Mouse (Mus musculus) limb, embryonic 10.5 days (tissue): ENCODE data around the gene Ptprg. TPM values are rescaled to one million over a fixed set of nuclear protein-coding genes. Genes with fewer than 3 reads are reported as not detected.

Source experiments
- DNase-seq: peaks from one replicate; pipeline ENCODE4 v3.0.0-alpha.2; 2017; ENCODE audit warnings: low spot score
- H3K27ac ChIP-seq: fragments of 300-500 bp; sonication (generic); 2 replicates; pipeline ENCODE4 v1.5.1; 2016; ENCODE audit warnings: mild to moderate bottlenecking
- H3K27me3 ChIP-seq: fragments of 300-500 bp; sonication (generic); 2 replicates; pipeline ENCODE4 v1.6.1; 2016; ENCODE audit warnings: low read depth, mild to moderate bottlenecking; ENCODE audit not compliant: poor library complexity, severe bottlenecking
- H3K36me3 ChIP-seq: fragments of 300-500 bp; sonication (generic); 2 replicates; pipeline ENCODE4 v1.6.1; 2016; ENCODE audit warnings: mild to moderate bottlenecking, moderate library complexity
- H3K4me1 ChIP-seq: fragments of 300-500 bp; sonication (generic); 2 replicates; pipeline ENCODE4 v1.6.1; 2016
- H3K4me3 ChIP-seq: fragments of 300-500 bp; sonication (generic); 2 replicates; pipeline ENCODE4 v1.5.1; 2016; ENCODE audit warnings: mild to moderate bottlenecking, moderate library complexity
- H3K9me3 ChIP-seq: fragments of 300-500 bp; sonication (generic); replicated peaks from 2 replicates; pipeline ENCODE4 v1.6.1; 2016; ENCODE audit warnings: mild to moderate bottlenecking
- WGBS: fragments of 180-500 bp; shearing (Covaris S2); methylation state at CpG from one replicate; pipeline ENCODE4 v1.1.7; 2016; 5-methylcytosine and 5-hydroxymethylcytosine counted together
- polyA plus RNA-seq: library from polyadenylated mRNA; unstranded; fragments of >200 nt; fragmentation: Nextera tagmentation; extraction: Ambion mirVana; gene quantifications from 2 replicates; pipeline ENCODE4 v1.2.1, GENCODE M21; 2016

The Ptprg gene
- polyA plus RNA-seq, 1 experiment from 2014 or later: 40.3 TPM

GRCm38 (mm10) chr14:11874266-11874665 lies 320.9 kb downstream of the Ptprg start:
- peaks cover 48% of the 10 kb centered on the region for H3K4me1 ChIP-seq

DNA sequence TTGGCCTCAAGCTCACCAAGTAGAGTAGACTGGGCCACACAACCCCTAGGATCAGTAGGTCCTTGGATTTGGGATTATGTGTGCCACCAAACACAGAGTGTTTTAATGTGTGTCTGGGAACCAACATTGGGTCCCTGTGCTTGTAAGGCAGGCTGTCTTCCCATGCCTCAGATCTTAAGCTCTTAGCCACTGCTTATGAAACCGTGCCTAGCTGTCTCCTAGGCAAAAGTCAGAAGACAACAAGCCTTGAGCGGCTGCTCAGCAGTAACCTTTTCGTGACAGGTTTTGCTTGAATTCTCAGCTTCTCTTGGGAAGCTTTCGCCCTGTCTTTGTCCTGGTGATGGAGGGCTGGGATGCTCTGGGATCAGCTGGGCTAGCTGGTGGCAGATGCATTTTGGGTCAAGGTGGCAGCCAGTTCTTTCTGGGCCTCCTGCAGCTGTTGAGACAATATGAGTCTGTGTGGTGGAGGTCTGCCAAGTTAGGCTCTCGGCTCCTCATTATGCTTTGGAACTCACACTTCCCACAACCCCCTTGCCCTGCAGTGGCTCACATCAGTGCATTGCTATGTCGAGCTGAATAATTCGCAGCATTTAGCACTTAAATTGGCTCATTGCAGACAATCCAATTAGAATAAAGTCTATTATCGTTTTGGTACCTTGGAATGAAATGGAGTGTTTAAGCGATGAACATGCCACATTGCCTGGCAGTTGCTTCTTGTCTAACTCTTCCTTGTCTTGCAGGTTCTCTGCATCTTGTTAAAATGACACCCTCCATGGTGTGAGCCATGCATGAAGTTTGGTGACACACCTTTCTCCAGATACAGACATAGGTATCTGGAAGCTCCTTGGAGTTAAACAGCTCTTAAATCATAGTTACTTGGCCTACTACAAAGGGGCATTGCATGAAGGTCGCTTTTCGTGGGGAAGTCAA lies 321.9 kb downstream of the Ptprg start:
- no peak for DNase-seq
- WGBS: 92% methylated on average over 11 of the region's 11 CpGs

More at GRCm38 (mm10) chr14:11874266-11874665, 320.9 kb downstream of the Ptprg start:
- no peaks in the 10 kb centered on the region for H3K27me3 ChIP-seq
- WGBS: 84% methylated on average over 6 of the region's 6 CpGs
- H3K27ac ChIP-seq: no peak overlapping the region
- DNase-seq: no peak
- no peaks in the 10 kb centered on the region for H3K36me3 ChIP-seq
- H3K4me3 ChIP-seq: no peak overlapping the region
- H3K9me3 ChIP-seq: no peaks in the 10 kb centered on the region

DNA sequence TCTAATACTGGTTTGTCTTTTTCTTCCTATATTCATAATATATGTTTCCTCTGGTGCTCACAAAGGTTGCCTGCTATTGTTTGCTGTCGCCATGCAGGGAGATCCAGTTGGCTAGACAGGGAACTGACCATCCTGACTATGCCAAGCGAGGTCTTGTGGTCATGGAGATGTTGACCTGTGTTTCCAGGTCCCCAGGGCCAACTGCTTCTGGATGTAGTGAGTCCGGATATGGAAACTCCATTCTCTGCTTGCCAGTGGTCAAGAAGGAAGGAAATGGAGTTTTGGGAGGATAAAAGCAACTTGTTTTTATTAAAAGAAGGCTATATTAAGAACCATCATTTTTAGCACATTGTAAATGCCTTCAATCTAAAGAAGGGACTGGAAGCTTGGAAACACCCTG lies 327.8 kb downstream of the Ptprg start:
- H3K36me3 ChIP-seq: peaks cover 4% of the 10 kb centered on the region; the same call in 1 of the 2 replicates
- DNase-seq: no peak
- no peaks in the 10 kb centered on the region for H3K9me3 ChIP-seq
- H3K4me1 ChIP-seq: peaks cover 50% of the 10 kb centered on the region
- no peak overlapping the region for H3K27ac ChIP-seq
- WGBS: 85% methylated on average over 3 of the region's 3 CpGs
- H3K27me3 ChIP-seq: no peaks in the 10 kb centered on the region
- H3K4me3 ChIP-seq: no peak overlapping the region

More for the DNA sequence above, 321.9 kb downstream of the Ptprg start:
- no peaks in the 10 kb centered on the region for H3K27me3 ChIP-seq
- H3K36me3 ChIP-seq: no peaks in the 10 kb centered on the region
- H3K27ac ChIP-seq: peak overlapping the region; percentile 19; the same call in 1 of the 2 replicates
- H3K4me1 ChIP-seq: peaks cover 52% of the 10 kb centered on the region
- H3K4me3 ChIP-seq: no peak overlapping the region
- H3K9me3 ChIP-seq: no peaks in the 10 kb centered on the region

GRCm38 (mm10) chr14:11883142-11883921 lies 330.0 kb downstream of the Ptprg start:
- peak overlapping the region; percentile 56; the same call in 1 of the 2 replicates for H3K27ac ChIP-seq
- DNase-seq: no peak
- peaks cover 4% of the 10 kb centered on the region; the same call in 1 of the 2 replicates for H3K36me3 ChIP-seq
- H3K4me1 ChIP-seq: peaks cover 56% of the 10 kb centered on the region
- H3K27me3 ChIP-seq: no peaks in the 10 kb centered on the region
- no peaks in the 10 kb centered on the region for H3K9me3 ChIP-seq
- H3K4me3 ChIP-seq: no peak overlapping the region
- WGBS: 26% methylated on average over 10 of the region's 10 CpGs

DNA sequence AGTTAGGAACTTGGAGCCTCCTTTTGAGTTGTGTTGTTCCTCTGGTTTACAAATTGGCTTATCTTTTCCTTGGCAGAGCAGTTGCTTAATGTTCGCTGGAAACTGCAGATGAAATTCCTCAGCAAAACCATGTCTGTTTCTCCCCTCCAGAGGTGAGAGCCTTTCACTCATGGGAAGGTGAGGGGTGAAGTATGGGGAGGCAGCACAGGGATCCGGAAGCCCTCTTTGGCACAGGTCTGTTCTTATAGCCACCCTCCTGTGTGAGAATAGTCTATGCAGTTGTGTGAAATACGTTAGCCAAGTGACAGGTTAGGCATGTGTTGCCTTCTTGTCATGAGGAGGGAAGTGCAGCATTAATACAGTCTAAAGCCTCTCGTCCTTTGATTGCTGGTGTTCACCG lies 330.7 kb downstream of the Ptprg start:
- WGBS: 62% methylated on average over 5 of the region's 5 CpGs
- peaks cover 4% of the 10 kb centered on the region; the same call in 1 of the 2 replicates for H3K36me3 ChIP-seq
- peaks cover 51% of the 10 kb centered on the region for H3K4me1 ChIP-seq
- no peaks in the 10 kb centered on the region for H3K27me3 ChIP-seq
- peak overlapping the region; percentile 56; the same call in 1 of the 2 replicates for H3K27ac ChIP-seq
- H3K9me3 ChIP-seq: no peaks in the 10 kb centered on the region
- no peak for DNase-seq
- no peak overlapping the region for H3K4me3 ChIP-seq

GRCm38 (mm10) chr14:11886417-11886816 lies 333.1 kb downstream of the Ptprg start:
- no peak for DNase-seq
- no peaks in the 10 kb centered on the region for H3K9me3 ChIP-seq
- H3K4me1 ChIP-seq: peaks cover 43% of the 10 kb centered on the region
- peaks cover 4% of the 10 kb centered on the region; the same call in 1 of the 2 replicates for H3K36me3 ChIP-seq
- H3K27me3 ChIP-seq: no peaks in the 10 kb centered on the region
- no peak overlapping the region for H3K4me3 ChIP-seq
- no peak overlapping the region for H3K27ac ChIP-seq
- WGBS: 52% methylated on average over 3 of the region's 3 CpGs

GRCm38 (mm10) chr14:11890890-11891289 lies 337.6 kb downstream of the Ptprg start:
- no peak overlapping the region for H3K27ac ChIP-seq
- H3K4me3 ChIP-seq: no peak overlapping the region
- DNase-seq: no peak
- H3K4me1 ChIP-seq: peaks cover 43% of the 10 kb centered on the region
- no peaks in the 10 kb centered on the region for H3K27me3 ChIP-seq
- 84% methylated on average over 3 of the region's 3 CpGs for WGBS
- no peaks in the 10 kb centered on the region for H3K36me3 ChIP-seq
- H3K9me3 ChIP-seq: no peaks in the 10 kb centered on the region

DNA sequence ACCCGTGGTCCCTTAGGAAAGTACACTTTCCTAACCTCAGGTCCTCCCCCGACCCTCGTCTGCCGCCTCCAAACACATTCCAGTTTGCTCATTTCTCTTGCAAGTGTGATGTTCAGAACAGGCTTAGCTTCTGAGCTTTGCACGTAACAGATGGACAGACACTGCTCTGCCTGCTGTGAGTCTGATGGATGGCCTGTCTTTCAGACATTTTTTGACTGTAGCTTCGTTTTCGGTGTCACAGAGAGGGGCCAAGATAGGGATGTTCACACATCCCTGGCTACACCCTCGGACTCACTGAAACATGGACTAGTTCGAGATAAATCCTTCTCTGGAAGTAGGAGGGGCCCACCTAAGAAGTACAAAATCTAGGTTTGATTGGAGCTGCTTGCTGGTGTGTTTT lies 339.3 kb downstream of the Ptprg start:
- WGBS: 47% methylated on average over 9 of the region's 9 CpGs
- Histone ChIP-seq H3K36me3 (no peaks in the 10 kb centered on the region), H3K27me3 (no peaks in the 10 kb centered on the region), H3K4me1 (peaks cover 41% of the 10 kb centered on the region), H3K27ac (no peak overlapping the region), H3K9me3 (no peaks in the 10 kb centered on the region), H3K4me3 (no peak overlapping the region)
- no peak for DNase-seq

GRCm38 (mm10) chr14:11895486-11895885 lies 342.2 kb downstream of the Ptprg start:
- DNase-seq: peak; percentile 42
- H3K4me3 ChIP-seq: no peak overlapping the region
- no peaks in the 10 kb centered on the region for H3K9me3 ChIP-seq
- no peak overlapping the region for H3K27ac ChIP-seq
- 31% methylated on average over 13 of the region's 13 CpGs for WGBS
- H3K36me3 ChIP-seq: no peaks in the 10 kb centered on the region
- peaks cover 33% of the 10 kb centered on the region for H3K4me1 ChIP-seq
- no peaks in the 10 kb centered on the region for H3K27me3 ChIP-seq

DNA sequence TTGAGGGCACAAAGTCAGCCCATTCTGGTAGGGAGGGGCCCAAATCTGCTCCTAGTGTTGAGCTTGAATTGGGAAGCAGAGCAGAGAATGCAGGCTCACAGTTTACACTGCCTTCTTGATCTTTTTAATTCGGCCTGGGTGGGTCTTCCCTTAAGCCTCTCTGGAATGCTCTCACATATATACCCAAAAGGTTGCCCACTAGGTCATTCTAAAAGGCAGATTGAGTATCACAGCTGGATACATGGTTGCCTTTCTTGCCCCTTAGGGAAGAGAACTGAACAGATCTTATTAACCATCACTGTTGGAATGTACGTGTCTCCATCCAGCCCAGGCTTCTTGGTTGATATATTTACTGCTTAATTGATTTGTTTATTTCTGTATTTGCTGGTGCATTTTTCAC lies 349.5 kb downstream of the Ptprg start:
- no peaks in the 10 kb centered on the region for H3K27me3 ChIP-seq
- peaks cover 7% of the 10 kb centered on the region; the same call in 1 of the 2 replicates for H3K4me1 ChIP-seq
- no peaks in the 10 kb centered on the region for H3K9me3 ChIP-seq
- no peak overlapping the region for H3K4me3 ChIP-seq
- no peak for DNase-seq
- 72% methylated on average over 2 of the region's 2 CpGs for WGBS
- H3K36me3 ChIP-seq: no peaks in the 10 kb centered on the region
- no peak overlapping the region for H3K27ac ChIP-seq

- H3K9me3 ChIP-seq: no peaks in the 10 kb centered on the region
- H3K27me3 ChIP-seq: no peaks in the 10 kb centered on the region
- H3K4me3 ChIP-seq: no peak overlapping the region
- no peak for DNase-seq
- WGBS: 90% methylated on average over 5 of the region's 5 CpGs
- peaks cover 7% of the 10 kb centered on the region; the same call in 1 of the 2 replicates for H3K4me1 ChIP-seq
- no peaks in the 10 kb centered on the region for H3K36me3 ChIP-seq
- no peak overlapping the region for H3K27ac ChIP-seq
Measured at GRCm38 (mm10) chr14:11906130-11906675, 352.9 kb downstream of the Ptprg start.

- 91% methylated on average over 1 of the region's 1 CpGs for WGBS
- Histone ChIP-seq H3K4me1 (no peaks in the 10 kb centered on the region), H3K36me3 (no peaks in the 10 kb centered on the region), H3K27ac (no peak overlapping the region), H3K27me3 (no peaks in the 10 kb centered on the region), H3K4me3 (no peak overlapping the region), H3K9me3 (no peaks in the 10 kb centered on the region)
- DNase-seq: no peak
Measured at GRCm38 (mm10) chr14:11912253-11912652, 358.9 kb downstream of the Ptprg start.
